Mouse (Mus musculus): ENCODE results near the gene Hfe. TPM values are rescaled to one million over a fixed set of nuclear protein-coding genes. Genes with fewer than 3 reads are reported as not detected.

Hfe gene
- polyA plus RNA-seq, 2 experiments: 4.5 to 10.5 TPM

DNA sequence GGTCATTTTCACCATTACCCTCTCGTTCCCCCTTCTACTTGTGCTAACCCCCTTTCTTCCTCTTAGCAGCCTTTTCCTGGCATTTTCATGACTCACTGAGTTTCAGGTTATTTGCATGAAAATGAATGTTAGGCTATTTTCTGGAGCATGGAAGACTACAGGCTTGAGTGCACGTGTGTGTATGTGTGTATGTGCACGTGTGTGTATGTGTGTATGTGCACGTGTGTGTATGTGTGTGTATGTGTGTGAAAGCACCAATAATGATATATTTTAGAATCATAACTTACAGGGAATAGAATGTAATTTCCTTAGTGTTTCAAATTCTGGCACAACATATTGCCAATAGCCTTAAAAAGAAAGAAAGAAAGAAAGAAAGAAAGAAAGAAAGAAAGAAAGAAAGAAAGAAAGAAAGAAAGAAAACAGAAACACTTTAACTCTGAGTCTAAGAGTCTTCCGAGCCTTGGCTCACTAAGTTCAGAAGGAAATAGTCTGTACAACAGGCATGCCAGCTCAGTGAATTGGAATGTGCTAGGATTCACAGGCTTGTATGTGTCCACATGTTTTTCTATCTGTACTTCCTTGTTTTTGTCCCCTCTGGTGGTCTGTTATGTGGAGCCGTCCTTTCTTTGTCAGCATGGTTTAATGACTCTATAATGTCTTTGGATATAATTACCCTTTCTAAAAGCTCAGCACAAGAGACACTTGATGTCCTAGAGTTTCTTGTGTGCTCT lies 50.9 kb downstream of the Hfe start:
- WGBS: 72% methylated on average over 6 of the region's 6 CpGs
- Histone ChIP-seq H3K4me1 (ENCODE audit: control insufficient read depth, insufficient read depth, low read length) (no peaks in the 10 kb centered on the region), H3K4me2 (replicated peaks; ENCODE audit: low read depth, low read length, severe bottlenecking) (no peak overlapping the region), H3K9ac (ENCODE audit: low read depth, low read length, severe bottlenecking) (no peak overlapping the region), H3K27ac (replicated peaks; ENCODE audit: low read depth, low read length) (no peak overlapping the region), H3K4me3 (replicated peaks; ENCODE audit: low read length) (no peak overlapping the region), H3K27me3 (ENCODE audit: control insufficient read depth, insufficient read depth, low read length) (no peaks in the 10 kb centered on the region), H3K9me3 (ENCODE audit: control insufficient read depth, low read length) (no peaks in the 10 kb centered on the region), H3K36me3 (ENCODE audit: control insufficient read depth, insufficient read depth, low read length) (no peaks in the 10 kb centered on the region)
- ATAC-seq (ENCODE audit: low FRiP score, low read depth): no peak
- DNase-seq (ENCODE audit: low spot score): no peak
- no peak for TF ChIP-seq POLR2A (IDR thresholded peaks at IDR 0.05; ENCODE audit: borderline replicate concordance, extremely low read depth, insufficient read depth, insufficient read length)

Small RNAs within 50 kb of the gene (microRNA-seq; reads per million reads assigned to microRNA genes)
- gene Gm44314: not detected
- gene Gm44350: not detected
- gene Gm44484: not detected

Other genes with a start within 250 kb of the Hfe start
Only the 30 nearest of the 38 such genes appear.
- 5.2 and 6.1 TPM in 2 replicates for gene Hist1h2bh, start 167.5 kb downstream of the Hfe start, polyA plus RNA-seq (2012; rRNA removed)
- gene Hist1h2bh, start 167.5 kb downstream of the Hfe start, polyA plus RNA-seq (2014; fragmentation: Nextera tagmentation; extraction: Ambion mirVana): 0.48 and 0.57 TPM in 2 replicates
- gene Hist1h3f, start 166.8 kb downstream of the Hfe start, polyA plus RNA-seq (2012; rRNA removed): 4.1 and 7.4 TPM in 2 replicates
- 0.65 and 1.00 TPM in 2 replicates for gene Hist1h3f, start 166.8 kb downstream of the Hfe start, polyA plus RNA-seq (2014; fragmentation: Nextera tagmentation; extraction: Ambion mirVana)
- 13.7 and 21.4 TPM in 2 replicates for gene Hist1h4f, start 159.2 kb downstream of the Hfe start, polyA plus RNA-seq (2012; rRNA removed)
- 2.6 and 2.8 TPM in 2 replicates for gene Hist1h4f, start 159.2 kb downstream of the Hfe start, polyA plus RNA-seq (2014; fragmentation: Nextera tagmentation; extraction: Ambion mirVana)
- gene Hist1h1d, start 157.6 kb downstream of the Hfe start, polyA plus RNA-seq (2012; rRNA removed): 0.50 and 0.62 TPM in 2 replicates
- gene Hist1h1d, start 157.6 kb downstream of the Hfe start, polyA plus RNA-seq (2014; fragmentation: Nextera tagmentation; extraction: Ambion mirVana): 0.47 and 0.61 TPM in 2 replicates
- 36.1 and 54.1 TPM in 2 replicates for gene Hist1h3e, start 148.5 kb downstream of the Hfe start, polyA plus RNA-seq (2012; rRNA removed)
- 6.7 and 7.0 TPM in 2 replicates for gene Hist1h3e, start 148.5 kb downstream of the Hfe start, polyA plus RNA-seq (2014; fragmentation: Nextera tagmentation; extraction: Ambion mirVana)
- 19.8 and 35.0 TPM in 2 replicates for gene Hist1h2ae, start 139.6 kb downstream of the Hfe start, polyA plus RNA-seq (2012; rRNA removed)
- gene Hist1h2ae, start 139.6 kb downstream of the Hfe start, polyA plus RNA-seq (2014; fragmentation: Nextera tagmentation; extraction: Ambion mirVana): 103 and 109 TPM in 2 replicates
- gene Hist1h2bg, start 139.5 kb downstream of the Hfe start, polyA plus RNA-seq (2012; rRNA removed): 38.9 and 60.8 TPM in 2 replicates
- 6.9 and 10.0 TPM in 2 replicates for gene Hist1h2bg, start 139.5 kb downstream of the Hfe start, polyA plus RNA-seq (2014; fragmentation: Nextera tagmentation; extraction: Ambion mirVana)
- gene Hist1h2bf, start 136.7 kb downstream of the Hfe start, polyA plus RNA-seq (2012; rRNA removed): 17.8 and 25.9 TPM in 2 replicates
- gene Hist1h2bf, start 136.7 kb downstream of the Hfe start, polyA plus RNA-seq (2014; fragmentation: Nextera tagmentation; extraction: Ambion mirVana): 5.3 and 8.5 TPM in 2 replicates
- gene Hist1h2ad, start 136.5 kb downstream of the Hfe start, polyA plus RNA-seq (2012; rRNA removed): 6.1 and 13.9 TPM in 2 replicates
- gene Hist1h2ad, start 136.5 kb downstream of the Hfe start, polyA plus RNA-seq (2014; fragmentation: Nextera tagmentation; extraction: Ambion mirVana): 1.2 and 5.3 TPM in 2 replicates
- 30.0 and 33.8 TPM in 2 replicates for gene Hist1h3d, start 135.1 kb downstream of the Hfe start, polyA plus RNA-seq (2012; rRNA removed)
- gene Hist1h3d, start 135.1 kb downstream of the Hfe start, polyA plus RNA-seq (2014; fragmentation: Nextera tagmentation; extraction: Ambion mirVana): 6.8 and 10.4 TPM in 2 replicates
- 9.4 and 9.8 TPM in 2 replicates for gene Hist1h4d, start 129.3 kb downstream of the Hfe start, polyA plus RNA-seq (2012; rRNA removed)
- gene Hist1h4d, start 129.3 kb downstream of the Hfe start, polyA plus RNA-seq (2014; fragmentation: Nextera tagmentation; extraction: Ambion mirVana): 95.5 and 101 TPM in 2 replicates
- 3.0 and 3.4 TPM in 2 replicates for gene Hist1h2be, start 89.7 kb downstream of the Hfe start, polyA plus RNA-seq (2012; rRNA removed)
- 1.2 and 1.5 TPM in 2 replicates for gene Hist1h2be, start 89.7 kb downstream of the Hfe start, polyA plus RNA-seq (2014; fragmentation: Nextera tagmentation; extraction: Ambion mirVana)
- 7.4 and 7.7 TPM in 2 replicates for gene Hist1h1e, start 88.3 kb downstream of the Hfe start, polyA plus RNA-seq (2012; rRNA removed)
- gene Hist1h1e, start 88.3 kb downstream of the Hfe start, polyA plus RNA-seq (2014; fragmentation: Nextera tagmentation; extraction: Ambion mirVana): 15.8 and 16.4 TPM in 2 replicates
- gene Hist1h2ac, start 26.9 kb downstream of the Hfe start, polyA plus RNA-seq (2012; rRNA removed): 1.6 and 2.7 TPM in 2 replicates
- gene Hist1h2ac, start 26.9 kb downstream of the Hfe start, polyA plus RNA-seq (2014; fragmentation: Nextera tagmentation; extraction: Ambion mirVana): 0.65 and 0.78 TPM in 2 replicates
- 48.2 and 49.5 TPM in 2 replicates for gene Hist1h2bc, start 26.7 kb downstream of the Hfe start, polyA plus RNA-seq (2012; rRNA removed)
- gene Hist1h2bc, start 26.7 kb downstream of the Hfe start, polyA plus RNA-seq (2014; fragmentation: Nextera tagmentation; extraction: Ambion mirVana): 34.9 and 44.4 TPM in 2 replicates
- 0.20 and 0.33 TPM in 2 replicates for gene Hist1h1t, start 15.0 kb downstream of the Hfe start, polyA plus RNA-seq (2012; rRNA removed)
- gene Hist1h1t, start 15.0 kb downstream of the Hfe start, polyA plus RNA-seq (2014; fragmentation: Nextera tagmentation; extraction: Ambion mirVana): 0.21 TPM in 1 of 2 replicates, not detected in the other
- gene Hist1h4c, start 12.4 kb downstream of the Hfe start, polyA plus RNA-seq (2012; rRNA removed): 5.6 and 10.0 TPM in 2 replicates
- 8.7 and 10.2 TPM in 2 replicates for gene Hist1h4c, start 12.4 kb downstream of the Hfe start, polyA plus RNA-seq (2014; fragmentation: Nextera tagmentation; extraction: Ambion mirVana)
- 23.7 and 28.5 TPM in 2 replicates for gene Hist1h1c, start 28.0 kb upstream of the Hfe start, polyA plus RNA-seq (2012; rRNA removed)
- gene Hist1h1c, start 28.0 kb upstream of the Hfe start, polyA plus RNA-seq (2014; fragmentation: Nextera tagmentation; extraction: Ambion mirVana): 24.7 and 27.5 TPM in 2 replicates
- gene Hist1h3c, start 34.7 kb upstream of the Hfe start, polyA plus RNA-seq (2012; rRNA removed): 41.4 and 92.0 TPM in 2 replicates
- 8.1 and 12.0 TPM in 2 replicates for gene Hist1h3c, start 34.7 kb upstream of the Hfe start, polyA plus RNA-seq (2014; fragmentation: Nextera tagmentation; extraction: Ambion mirVana)
- gene Hist1h2bb, start 35.9 kb upstream of the Hfe start, polyA plus RNA-seq (2012; rRNA removed): 13.5 and 15.9 TPM in 2 replicates
- 1.2 and 1.4 TPM in 2 replicates for gene Hist1h2bb, start 35.9 kb upstream of the Hfe start, polyA plus RNA-seq (2014; fragmentation: Nextera tagmentation; extraction: Ambion mirVana)
- gene Hist1h2ab, start 40.3 kb upstream of the Hfe start, polyA plus RNA-seq (2012; rRNA removed): 37.1 and 40.4 TPM in 2 replicates
- 39.0 and 40.1 TPM in 2 replicates for gene Hist1h2ab, start 40.3 kb upstream of the Hfe start, polyA plus RNA-seq (2014; fragmentation: Nextera tagmentation; extraction: Ambion mirVana)
- 52.4 and 65.5 TPM in 2 replicates for gene Hist1h3b, start 41.4 kb upstream of the Hfe start, polyA plus RNA-seq (2012; rRNA removed)
- 6.5 and 12.4 TPM in 2 replicates for gene Hist1h3b, start 41.4 kb upstream of the Hfe start, polyA plus RNA-seq (2014; fragmentation: Nextera tagmentation; extraction: Ambion mirVana)
- 20.0 and 26.6 TPM in 2 replicates for gene Hist1h4b, start 46.2 kb upstream of the Hfe start, polyA plus RNA-seq (2012; rRNA removed)
- 4.4 and 6.6 TPM in 2 replicates for gene Hist1h4b, start 46.2 kb upstream of the Hfe start, polyA plus RNA-seq (2014; fragmentation: Nextera tagmentation; extraction: Ambion mirVana)
- gene Hist1h4a, start 50.4 kb upstream of the Hfe start, polyA plus RNA-seq (2012; rRNA removed): 10.1 and 16.1 TPM in 2 replicates
- 0.84 and 0.90 TPM in 2 replicates for gene Hist1h4a, start 50.4 kb upstream of the Hfe start, polyA plus RNA-seq (2014; fragmentation: Nextera tagmentation; extraction: Ambion mirVana)
- gene Hist1h3a, start 51.5 kb upstream of the Hfe start, polyA plus RNA-seq (2012; rRNA removed): 39.9 and 88.3 TPM in 2 replicates
- 7.8 and 8.6 TPM in 2 replicates for gene Hist1h3a, start 51.5 kb upstream of the Hfe start, polyA plus RNA-seq (2014; fragmentation: Nextera tagmentation; extraction: Ambion mirVana)
- gene Hist1h1a, start 52.8 kb upstream of the Hfe start, polyA plus RNA-seq (2012; rRNA removed): 4.7 and 5.4 TPM in 2 replicates
- 3.6 and 4.8 TPM in 2 replicates for gene Hist1h1a, start 52.8 kb upstream of the Hfe start, polyA plus RNA-seq (2014; fragmentation: Nextera tagmentation; extraction: Ambion mirVana)
- gene Trim38, start 59.1 kb upstream of the Hfe start, polyA plus RNA-seq (2012; rRNA removed): 0.04 and 0.13 TPM in 2 replicates
- gene Trim38, start 59.1 kb upstream of the Hfe start, polyA plus RNA-seq (2014; fragmentation: Nextera tagmentation; extraction: Ambion mirVana): not detected in 2 replicates
- gene Slc17a2, start 96.1 kb upstream of the Hfe start, polyA plus RNA-seq (2012; rRNA removed): 0.01 TPM in 1 of 2 replicates, not detected in the other
- not detected in 2 replicates for gene Slc17a2, start 96.1 kb upstream of the Hfe start, polyA plus RNA-seq (2014; fragmentation: Nextera tagmentation; extraction: Ambion mirVana)
- gene Slc17a3, start 128.6 kb upstream of the Hfe start, polyA plus RNA-seq (2012; rRNA removed): 0.20 and 0.29 TPM in 2 replicates
- 0.39 and 0.44 TPM in 2 replicates for gene Slc17a3, start 128.6 kb upstream of the Hfe start, polyA plus RNA-seq (2014; fragmentation: Nextera tagmentation; extraction: Ambion mirVana)
- 0.04 and 0.05 TPM in 2 replicates for gene Slc17a1, start 156.9 kb upstream of the Hfe start, polyA plus RNA-seq (2012; rRNA removed)
- gene Slc17a1, start 156.9 kb upstream of the Hfe start, polyA plus RNA-seq (2014; fragmentation: Nextera tagmentation; extraction: Ambion mirVana): 0.30 TPM in 1 of 2 replicates, not detected in the other

Data from limb, embryonic 14.5 days (tissue).